Mouse (Mus musculus) embryonic fibroblast, embryonic 13.5 days (primary cell): ENCODE results near the gene Klf9.

Experiments
- CTCF ChIP-seq: IDR thresholded peaks from 2 replicates; pipeline ENCODE4 v1.5.1; 2011; ENCODE audit warnings: mild to moderate bottlenecking, control low read depth, low read length, moderate library complexity, borderline replicate concordance; ENCODE audit not compliant: insufficient read depth
- POLR2A ChIP-seq: IDR thresholded peaks from 2 replicates; pipeline ENCODE4 v1.6.1; 2011; ENCODE audit warnings: low read depth, mild to moderate bottlenecking, control low read depth, low read length, moderate library complexity

DNA sequence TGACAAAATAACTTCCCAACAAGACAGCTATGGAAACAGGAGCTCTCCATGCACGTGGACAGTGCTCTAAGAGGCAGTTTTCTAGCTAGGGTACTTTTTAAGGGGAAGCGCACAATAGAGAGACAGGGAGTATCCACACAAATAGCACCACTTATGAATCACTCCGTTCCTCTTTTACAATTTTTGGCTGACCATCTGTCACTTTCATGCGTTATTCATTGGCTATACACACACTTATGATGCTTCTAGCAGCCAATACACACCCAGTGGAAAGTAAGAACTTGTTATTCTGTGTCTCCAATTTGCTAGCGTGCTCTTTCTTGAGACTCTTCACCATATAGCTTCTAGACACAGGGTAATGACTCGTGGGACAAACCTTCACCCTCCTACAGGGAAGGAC is 46.7 kb downstream of the Klf9 start:
- no peak for TF ChIP-seq POLR2A
- TF ChIP-seq CTCF: no peak
